Mouse (Mus musculus) hindbrain, embryonic 15.5 days (tissue): ENCODE measurements around the gene Ncoa3. TPM values are rescaled to one million over a fixed set of nuclear protein-coding genes. Genes with fewer than 3 reads are reported as not detected.

ENCODE experiments used
- ATAC-seq: fragments of 200-750 bp; cut with Nextera tagmentation; 2 replicates; pipeline ENCODE4 v1.8.0; 2017; ENCODE audit warnings: low read depth, moderate number of reproducible peaks, moderate TSS enrichment; ENCODE audit not compliant: low FRiP score
- H3K27ac ChIP-seq: fragments of 300-500 bp; sonication (generic); replicated peaks from 2 replicates; pipeline ENCODE4 v1.5.1; 2015; ENCODE audit warnings: mild to moderate bottlenecking, inconsistent platforms
- H3K27me3 ChIP-seq: fragments of 300-500 bp; sonication (generic); 2 replicates; pipeline ENCODE4 v1.6.1; 2015; ENCODE audit warnings: control low read depth, inconsistent platforms
- H3K36me3 ChIP-seq: fragments of 300-500 bp; sonication (generic); 2 replicates; pipeline ENCODE4 v1.6.1; 2015; ENCODE audit warnings: control low read depth, inconsistent platforms
- H3K4me1 ChIP-seq: fragments of 300-500 bp; sonication (generic); replicated peaks from 2 replicates; pipeline ENCODE4 v1.6.1; 2015; ENCODE audit warnings: control low read depth, inconsistent platforms
- H3K4me2 ChIP-seq: fragments of 300-500 bp; sonication (generic); 2 replicates; pipeline ENCODE4 v1.6.1; 2015; ENCODE audit warnings: moderate library complexity, mild to moderate bottlenecking, inconsistent platforms
- H3K4me3 ChIP-seq: fragments of 300-500 bp; sonication (generic); 2 replicates; pipeline ENCODE4 v1.5.1; 2015; ENCODE audit warnings: mild to moderate bottlenecking, inconsistent platforms
- H3K9ac ChIP-seq: fragments of 300-500 bp; sonication (generic); 2 replicates; pipeline ENCODE4 v1.6.1; 2015; ENCODE audit warnings: inconsistent platforms
- H3K9me3 ChIP-seq: fragments of 300-500 bp; sonication (generic); 2 replicates; pipeline ENCODE4 v1.6.1; 2016; ENCODE audit warnings: control low read depth, inconsistent platforms
- WGBS: fragments of 180-500 bp; shearing (Covaris S2); methylation state at CpG from one replicate; pipeline ENCODE4 v1.1.7; 2015; 5-methylcytosine and 5-hydroxymethylcytosine counted together
- polyA plus RNA-seq: library from polyadenylated mRNA; unstranded; fragments of >200 nt; fragmentation: Nextera tagmentation; extraction: Ambion mirVana; gene quantifications from 2 replicates; pipeline ENCODE4 v1.2.1, GENCODE M21; 2015

Ncoa3 gene
- polyA plus RNA-seq, 1 experiment from 2014 or later: 14.0 TPM

- H3K4me2 ChIP-seq: no peak overlapping the region
- no peaks in the 10 kb centered on the region for H3K36me3 ChIP-seq
- no peaks in the 10 kb centered on the region for H3K9me3 ChIP-seq
- no peaks in the 10 kb centered on the region for H3K27me3 ChIP-seq
- H3K9ac ChIP-seq: no peak overlapping the region
- H3K4me3 ChIP-seq: no peak overlapping the region
- H3K27ac ChIP-seq: no peak overlapping the region
- H3K4me1 ChIP-seq: no peaks in the 10 kb centered on the region
- ATAC-seq: no peak
- 80% methylated on average over 9 of the region's 9 CpGs for WGBS
Observed at GRCm38 (mm10) chr2:165957257-165957828, 35.1 kb upstream of the Ncoa3 start.

DNA sequence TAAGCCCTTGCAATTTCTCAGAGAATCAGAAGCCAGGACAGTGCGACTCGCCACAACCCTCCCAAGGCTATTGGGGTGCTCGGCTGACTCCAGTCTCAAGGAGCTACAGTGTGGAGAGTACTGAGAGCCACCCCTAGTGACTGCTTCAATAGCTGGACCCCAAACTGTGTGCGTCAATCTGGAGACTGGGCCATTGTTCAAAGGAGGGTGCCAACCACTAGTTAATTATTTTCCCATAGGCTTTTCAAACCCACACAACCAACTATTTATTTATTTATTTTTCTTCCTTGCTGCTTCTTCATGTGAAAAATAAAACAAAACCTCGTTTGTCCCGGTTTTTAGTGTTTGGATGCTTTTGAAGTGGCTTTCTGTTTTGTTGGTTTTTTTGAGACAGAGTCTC lies 33.9 kb upstream of the Ncoa3 start:
- no peak overlapping the region for H3K9ac ChIP-seq
- H3K36me3 ChIP-seq: no peaks in the 10 kb centered on the region
- no peaks in the 10 kb centered on the region for H3K27me3 ChIP-seq
- H3K4me2 ChIP-seq: no peak overlapping the region
- no peaks in the 10 kb centered on the region for H3K9me3 ChIP-seq
- H3K27ac ChIP-seq: no peak overlapping the region
- WGBS: 56% methylated on average over 6 of the region's 6 CpGs
- no peak overlapping the region for H3K4me3 ChIP-seq
- no peak for ATAC-seq
- H3K4me1 ChIP-seq: no peaks in the 10 kb centered on the region

GRCm38 (mm10) chr2:165960695-165961094 lies 31.7 kb upstream of the Ncoa3 start:
- Histone ChIP-seq H3K9ac (no peak overlapping the region), H3K27me3 (no peaks in the 10 kb centered on the region), H3K4me2 (no peak overlapping the region), H3K4me3 (no peak overlapping the region), H3K27ac (no peak overlapping the region), H3K4me1 (no peaks in the 10 kb centered on the region), H3K9me3 (no peaks in the 10 kb centered on the region), H3K36me3 (no peaks in the 10 kb centered on the region)
- 83% methylated on average over 3 of the region's 3 CpGs for WGBS
- no peak for ATAC-seq

- no peak for ATAC-seq
- WGBS: 76% methylated on average over 5 of the region's 5 CpGs
- Histone ChIP-seq H3K36me3 (no peaks in the 10 kb centered on the region), H3K9ac (no peak overlapping the region), H3K4me1 (peaks cover 3% of the 10 kb centered on the region; the same call in 1 of the 2 replicates), H3K4me2 (no peak overlapping the region), H3K27me3 (no peaks in the 10 kb centered on the region), H3K4me3 (no peak overlapping the region), H3K27ac (no peak overlapping the region), H3K9me3 (no peaks in the 10 kb centered on the region)
Observed at GRCm38 (mm10) chr2:165962824-165963223, 29.6 kb upstream of the Ncoa3 start.

DNA sequence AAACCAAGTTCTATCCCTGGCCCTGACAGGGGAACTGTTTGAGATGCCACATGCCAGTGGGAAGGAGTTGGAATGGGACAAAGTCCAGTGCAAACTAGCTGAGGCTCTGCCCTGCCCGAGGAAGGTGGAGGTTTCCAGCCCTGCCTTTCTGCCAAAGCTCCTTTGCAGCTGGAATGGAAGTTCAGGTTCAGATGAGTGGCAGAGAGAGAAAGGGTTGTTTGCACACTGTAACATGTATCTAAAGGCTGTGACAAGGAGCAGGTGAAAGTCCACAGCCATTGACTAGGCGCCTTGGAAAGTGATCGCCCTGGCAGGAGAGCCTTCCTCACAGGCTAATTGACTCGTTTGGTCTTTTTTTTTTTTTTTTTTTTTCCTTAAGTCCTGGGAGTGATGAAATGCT lies 28.3 kb upstream of the Ncoa3 start:
- Histone ChIP-seq H3K4me2 (no peak overlapping the region), H3K9ac (no peak overlapping the region), H3K9me3 (no peaks in the 10 kb centered on the region), H3K27ac (no peak overlapping the region), H3K27me3 (no peaks in the 10 kb centered on the region), H3K4me1 (peaks cover 4% of the 10 kb centered on the region; the same call in 1 of the 2 replicates), H3K36me3 (no peaks in the 10 kb centered on the region), H3K4me3 (no peak overlapping the region)
- no peak for ATAC-seq
- WGBS: 48% methylated on average over 4 of the region's 4 CpGs

- H3K9me3 ChIP-seq: no peaks in the 10 kb centered on the region
- no peak overlapping the region for H3K4me2 ChIP-seq
- WGBS: 95% methylated on average over 2 of the region's 2 CpGs
- ATAC-seq: no peak
- no peaks in the 10 kb centered on the region for H3K36me3 ChIP-seq
- no peak overlapping the region for H3K4me3 ChIP-seq
- no peak overlapping the region for H3K9ac ChIP-seq
- H3K4me1 ChIP-seq: peaks cover 4% of the 10 kb centered on the region; the same call in 1 of the 2 replicates
- no peaks in the 10 kb centered on the region for H3K27me3 ChIP-seq
- no peak overlapping the region for H3K27ac ChIP-seq
Observed at GRCm38 (mm10) chr2:165967076-165967475, 25.4 kb upstream of the Ncoa3 start.

DNA sequence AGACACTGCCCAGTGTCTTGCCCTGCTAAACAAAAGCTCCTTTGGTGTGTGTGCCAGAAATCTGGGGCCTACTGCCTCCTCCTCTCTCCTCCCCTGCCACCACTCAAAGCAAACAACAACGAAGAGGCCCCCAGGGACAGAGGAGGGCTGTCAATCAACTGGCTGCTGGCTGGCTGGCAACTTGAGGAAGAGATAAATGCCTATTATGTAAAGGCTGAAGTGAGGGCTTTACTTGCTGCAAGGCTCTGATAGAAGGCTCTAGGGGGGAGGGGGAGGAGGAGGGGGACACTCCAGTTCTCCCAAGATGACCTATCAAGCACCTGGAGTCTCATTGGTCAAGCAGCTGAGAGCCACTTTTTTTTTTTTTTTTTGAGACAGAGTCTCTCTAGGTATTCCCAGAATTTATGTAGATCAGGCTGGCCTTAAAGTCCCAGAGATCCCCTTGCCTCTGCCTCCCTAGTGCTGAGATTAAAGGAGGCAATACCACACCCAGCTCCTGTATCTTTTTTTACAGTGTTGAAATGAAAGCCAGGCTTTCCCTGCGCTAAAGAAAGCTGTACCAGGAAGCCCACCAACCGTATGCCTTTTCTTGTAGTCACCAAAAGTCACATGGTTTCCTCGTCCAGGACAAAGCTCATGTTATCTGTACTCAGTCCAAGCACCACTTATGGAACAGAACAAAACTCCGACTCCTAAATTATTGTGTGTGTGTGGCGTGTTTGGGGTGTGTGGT lies 24.4 kb upstream of the Ncoa3 start:
- Histone ChIP-seq H3K9me3 (no peaks in the 10 kb centered on the region), H3K4me3 (no peak overlapping the region)

DNA sequence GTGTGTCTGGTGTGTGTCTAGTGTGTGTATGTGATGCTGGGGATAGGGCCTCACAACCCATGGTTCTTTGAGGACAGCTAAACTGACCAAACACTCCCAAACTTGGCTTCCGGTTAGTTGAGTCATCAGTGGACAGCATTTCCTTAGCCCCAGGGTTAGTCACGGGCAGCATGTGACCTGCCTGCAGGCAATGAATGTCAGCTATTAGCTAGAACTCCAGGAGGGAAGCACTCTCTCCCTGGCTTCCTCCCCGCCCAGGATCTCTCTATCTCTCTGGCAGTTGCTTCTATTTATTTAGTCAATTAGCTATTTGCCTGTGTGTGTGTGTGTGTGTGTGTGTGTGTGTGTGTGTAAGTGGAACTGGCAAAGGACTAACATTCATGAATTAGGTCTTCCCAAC lies 23.6 kb upstream of the Ncoa3 start:
- Histone ChIP-seq H3K36me3 (no peaks in the 10 kb centered on the region), H3K4me1 (peaks cover 4% of the 10 kb centered on the region; the same call in 1 of the 2 replicates), H3K9me3 (no peaks in the 10 kb centered on the region), H3K4me3 (no peak overlapping the region), H3K4me2 (no peak overlapping the region), H3K27me3 (no peaks in the 10 kb centered on the region), H3K27ac (no peak overlapping the region), H3K9ac (no peak overlapping the region)
- ATAC-seq: no peak
- WGBS: 37% methylated on average over 3 of the region's 3 CpGs

More for the DNA sequence above, 24.4 kb upstream of the Ncoa3 start:
- no peaks in the 10 kb centered on the region for H3K36me3 ChIP-seq
- H3K27me3 ChIP-seq: no peaks in the 10 kb centered on the region
- peak; percentile 73; the same call in 1 of the 2 replicates for ATAC-seq
- 53% methylated on average over 6 of the region's 6 CpGs for WGBS
- no peak overlapping the region for H3K4me2 ChIP-seq
- peaks cover 4% of the 10 kb centered on the region; the same call in 1 of the 2 replicates for H3K4me1 ChIP-seq
- H3K27ac ChIP-seq: no peak overlapping the region
- H3K9ac ChIP-seq: no peak overlapping the region

DNA sequence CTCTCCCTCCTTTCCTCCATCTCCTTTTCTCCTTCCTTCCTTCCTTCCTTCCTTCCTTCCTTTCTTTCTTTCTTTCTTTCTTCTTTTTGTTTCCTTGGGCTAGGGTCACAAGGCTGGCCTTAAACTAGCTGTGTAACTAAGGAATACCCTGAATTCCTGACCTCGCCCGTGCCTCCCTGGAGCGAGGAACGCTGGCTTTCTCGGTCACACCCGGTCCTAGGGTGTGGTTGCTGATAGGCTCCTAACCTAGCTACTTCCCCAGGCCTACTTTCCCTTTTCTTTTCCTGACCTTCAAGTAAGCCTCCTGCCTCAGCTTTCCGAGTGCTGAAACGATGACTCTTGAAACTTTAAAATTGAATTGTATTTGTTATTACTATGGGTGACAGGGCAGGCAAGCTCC lies 23.0 kb upstream of the Ncoa3 start:
- Histone ChIP-seq H3K4me2 (no peak overlapping the region), H3K9me3 (no peaks in the 10 kb centered on the region), H3K27ac (no peak overlapping the region), H3K27me3 (no peaks in the 10 kb centered on the region), H3K9ac (no peak overlapping the region), H3K4me1 (peaks cover 4% of the 10 kb centered on the region; the same call in 1 of the 2 replicates), H3K4me3 (no peak overlapping the region), H3K36me3 (no peaks in the 10 kb centered on the region)
- ATAC-seq: no peak
- WGBS: 60% methylated on average over 8 of the region's 8 CpGs

DNA sequence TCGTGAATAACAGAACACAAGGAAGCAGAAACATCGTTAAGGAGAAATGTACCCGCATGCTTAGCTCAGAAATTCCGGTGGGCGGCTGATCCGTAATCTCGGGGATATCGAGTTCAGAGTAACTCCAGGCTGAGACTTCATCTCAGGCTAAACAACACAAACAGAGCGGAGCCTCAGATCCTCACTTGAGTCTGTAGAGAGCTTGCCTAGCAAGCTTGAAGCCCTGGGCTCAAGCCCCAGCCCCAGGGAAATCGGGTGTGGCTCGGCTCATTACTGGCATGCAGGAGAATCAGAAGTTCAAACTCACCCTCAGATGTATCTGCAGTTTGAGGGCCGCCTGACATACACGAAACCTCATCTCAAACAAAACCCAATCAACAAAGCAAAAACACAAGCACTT lies 22.5 kb upstream of the Ncoa3 start:
- H3K4me2 ChIP-seq: no peak overlapping the region
- no peak overlapping the region for H3K9ac ChIP-seq
- peaks cover 4% of the 10 kb centered on the region; the same call in 1 of the 2 replicates for H3K4me1 ChIP-seq
- ATAC-seq: no peak
- H3K4me3 ChIP-seq: no peak overlapping the region
- no peaks in the 10 kb centered on the region for H3K9me3 ChIP-seq
- H3K27me3 ChIP-seq: no peaks in the 10 kb centered on the region
- H3K36me3 ChIP-seq: no peaks in the 10 kb centered on the region
- no peak overlapping the region for H3K27ac ChIP-seq
- WGBS: 91% methylated on average over 13 of the region's 13 CpGs

DNA sequence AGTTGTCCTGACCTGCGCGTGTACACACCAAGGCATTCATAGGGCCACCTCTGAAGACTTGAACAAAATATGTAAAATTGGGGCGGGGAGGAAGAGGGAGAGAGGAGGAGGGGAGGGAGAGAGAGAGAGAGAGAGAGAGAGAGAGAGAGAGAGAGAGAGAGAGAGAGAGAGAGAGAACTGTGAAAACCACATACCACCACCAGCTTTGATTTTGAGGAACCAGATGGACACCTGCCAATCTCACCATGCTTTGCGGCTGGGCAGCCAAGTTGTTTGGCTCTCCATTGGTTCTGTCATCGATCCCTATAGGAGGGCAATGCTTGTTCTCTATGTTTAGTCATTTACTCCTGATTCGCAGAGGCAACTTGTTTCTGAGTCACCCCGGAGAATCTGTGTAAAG lies 21.7 kb upstream of the Ncoa3 start:
- 91% methylated on average over 7 of the region's 7 CpGs for WGBS
- no peak for ATAC-seq

DNA sequence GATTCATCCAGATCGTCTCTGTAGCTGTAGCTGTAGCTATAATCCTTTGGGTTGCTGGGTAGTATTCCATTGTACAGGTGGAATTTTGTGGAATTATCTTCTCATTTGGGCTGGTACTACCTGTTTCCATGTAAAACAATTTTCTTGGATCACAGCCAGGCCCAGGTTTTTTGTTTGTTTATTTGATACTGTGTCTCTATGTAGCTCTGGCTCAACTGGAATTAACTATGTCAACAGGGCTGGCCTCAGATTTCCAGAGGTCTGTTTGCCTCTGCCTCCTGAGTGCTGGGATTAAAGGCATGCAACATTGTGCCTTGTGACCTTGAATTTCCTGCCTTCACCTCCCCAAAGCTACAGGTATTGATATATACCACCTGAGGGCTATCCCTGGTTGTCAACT lies 18.1 kb upstream of the Ncoa3 start:
- Histone ChIP-seq H3K27ac (no peak overlapping the region), H3K9me3 (no peaks in the 10 kb centered on the region), H3K4me3 (no peak overlapping the region), H3K36me3 (no peaks in the 10 kb centered on the region), H3K9ac (no peak overlapping the region), H3K4me2 (no peak overlapping the region), H3K4me1 (no peaks in the 10 kb centered on the region), H3K27me3 (no peaks in the 10 kb centered on the region)
- 83% methylated on average over 1 of the region's 1 CpGs for WGBS
- ATAC-seq: no peak

More for the DNA sequence above, 21.7 kb upstream of the Ncoa3 start:
- H3K27me3 ChIP-seq: no peaks in the 10 kb centered on the region
- no peak overlapping the region for H3K4me2 ChIP-seq
- no peak overlapping the region for H3K9ac ChIP-seq
- H3K36me3 ChIP-seq: no peaks in the 10 kb centered on the region
- peaks cover 4% of the 10 kb centered on the region; the same call in 1 of the 2 replicates for H3K4me1 ChIP-seq
- H3K27ac ChIP-seq: no peak overlapping the region
- H3K9me3 ChIP-seq: no peaks in the 10 kb centered on the region
- no peak overlapping the region for H3K4me3 ChIP-seq
